Mouse (Mus musculus): Measurements from ENCODE around the gene Rnf2.

Gene Rnf2

GRCm38 (mm10) chr1:151500531-151501361 lies at the start of gene Rnf2:
Gene Rnf2 (minus strand): TSS chr1:151500955.
- in situ Hi-C loops (cut with MboI, MseI): no loop called here

- in situ Hi-C loops (cut with MboI, MseI): no loop called here
Measured at GRCm38 (mm10) chr1:151549794-151550193, 49.0 kb upstream of the Rnf2 start.

- in situ Hi-C loops (cut with MboI, MseI): no loop called here
Measured at GRCm38 (mm10) chr1:151548896-151549610, 48.3 kb upstream of the Rnf2 start.

- in situ Hi-C loops (cut with MboI, MseI): no loop called here
Measured at GRCm38 (mm10) chr1:151545571-151545970, 44.8 kb upstream of the Rnf2 start.

GRCm38 (mm10) chr1:151544581-151544980 lies 43.8 kb upstream of the Rnf2 start:
- in situ Hi-C loops (cut with MboI, MseI): no loop called here

GRCm38 (mm10) chr1:151543796-151544477 lies 43.2 kb upstream of the Rnf2 start:
- in situ Hi-C loops (cut with MboI, MseI): no loop called here

GRCm38 (mm10) chr1:151526701-151527100 lies 25.9 kb upstream of the Rnf2 start:
- in situ Hi-C loops (cut with MboI, MseI): no loop called here

- in situ Hi-C loops (cut with MboI, MseI): no loop called here
Measured at GRCm38 (mm10) chr1:151517571-151518250, 17.0 kb upstream of the Rnf2 start.

GRCm38 (mm10) chr1:151516871-151517270 lies 16.1 kb upstream of the Rnf2 start:
- in situ Hi-C loops (cut with MboI, MseI): no loop called here

- in situ Hi-C loops (cut with MboI, MseI): no loop called here
Measured at GRCm38 (mm10) chr1:151515733-151516132, 15.0 kb upstream of the Rnf2 start.

GRCm38 (mm10) chr1:151514119-151514518 lies 13.4 kb upstream of the Rnf2 start:
- in situ Hi-C loops (cut with MboI, MseI): no loop called here

- in situ Hi-C loops (cut with MboI, MseI): no loop called here
Measured at GRCm38 (mm10) chr1:151510811-151511210, 10.1 kb upstream of the Rnf2 start.

GRCm38 (mm10) chr1:151499815-151500501 lies 797 bp downstream of the Rnf2 start:
- in situ Hi-C loops (cut with MboI, MseI): loop anchor here (10.0 kb wide), 1 partner anchor 255 kb away; the partner anchor contains the start of gene Edem3

GRCm38 (mm10) chr1:151498381-151498780 lies 2.4 kb downstream of the Rnf2 start:
- in situ Hi-C loops (cut with MboI, MseI): loop anchor here (10.0 kb wide), 1 partner anchor 256 kb away; the partner anchor contains the start of gene Edem3

GRCm38 (mm10) chr1:151497942-151498341 lies 2.8 kb downstream of the Rnf2 start:
- in situ Hi-C loops (cut with MboI, MseI): loop anchor here (10.0 kb wide), 1 partner anchor 257 kb away; the partner anchor contains the start of gene Edem3

- in situ Hi-C loops (cut with MboI, MseI): loop anchor here (10.0 kb wide), 1 partner anchor 258 kb away; the partner anchor contains the start of gene Edem3
Measured at GRCm38 (mm10) chr1:151497028-151497427, 3.7 kb downstream of the Rnf2 start.

- in situ Hi-C loops (cut with MboI, MseI): loop anchor here (10.0 kb wide), 1 partner anchor 259 kb away; the partner anchor contains the start of gene Edem3
Measured at GRCm38 (mm10) chr1:151495635-151496285, 5.0 kb downstream of the Rnf2 start.

GRCm38 (mm10) chr1:151494711-151495110 lies 6.0 kb downstream of the Rnf2 start:
- in situ Hi-C loops (cut with MboI, MseI): loop anchor here (10.0 kb wide), 1 partner anchor 260 kb away; the partner anchor contains the start of gene Edem3

- in situ Hi-C loops (cut with MboI, MseI): loop anchor here (10.0 kb wide), 1 partner anchor 261 kb away; the partner anchor contains the start of gene Edem3
Measured at GRCm38 (mm10) chr1:151493826-151494225, 6.9 kb downstream of the Rnf2 start.

GRCm38 (mm10) chr1:151492419-151492818 lies 8.3 kb downstream of the Rnf2 start:
- in situ Hi-C loops (cut with MboI, MseI): loop anchor here (10.0 kb wide), 1 partner anchor 262 kb away; the partner anchor contains the start of gene Edem3
